14 mouse cellular contexts compared by ENCODE assay signal in genomic region chr5:64896602-64897001, GRCm38 (mm10).
"Had no signal": no experiment of that assay in that cellular context is flagged by ENCODE, and none has a peak within 500 bp of the region (broad histone marks: within the 10 kb centered on the region; RNA-seq: fewer than 3 reads in every experiment).

No protein-coding gene starts in this region.

- H3K36me3 ChIP-seq: intestine, embryonic 15.5 days; limb, embryonic 13.5 days; neural tube, embryonic 13.5 days had no signal

- H3K4me1 ChIP-seq: intestine, embryonic 15.5 days; limb, embryonic 13.5 days; neural tube, embryonic 13.5 days had no signal

- H3K27ac ChIP-seq: intestine, embryonic 15.5 days; kidney, postnatal 0 days; layer of hippocampus, adult 2 months; limb, embryonic 13.5 days; liver, embryonic 14.5 days; macrophage; neural tube, embryonic 13.5 days had no signal

- H3K27me3 ChIP-seq: intestine, embryonic 15.5 days; limb, embryonic 13.5 days; neural tube, embryonic 13.5 days had no signal

- H3K4me3 ChIP-seq: intestine, embryonic 15.5 days; layer of hippocampus, adult 2 months; limb, embryonic 13.5 days; neural tube, embryonic 13.5 days had no signal

- DNase-seq: kidney, adult 8-10 months; kidney, postnatal 36 days; lung, adult 2 months; lung, postnatal 10 days; midbrain, embryonic 14.5 days; right cerebral cortex, adult 18-20 months; thymus, postnatal 4 days had no signal

- ATAC-seq: intestine, embryonic 15.5 days had no signal

- H3K9ac ChIP-seq: intestine, embryonic 15.5 days; limb, embryonic 13.5 days; liver, embryonic 14.5 days; neural tube, embryonic 13.5 days had no signal

- H3K4me2 ChIP-seq: intestine, embryonic 15.5 days; limb, embryonic 13.5 days; neural tube, embryonic 13.5 days had no signal

- H3K9me3 ChIP-seq: intestine, embryonic 15.5 days; neural tube, embryonic 13.5 days had no signal
